Mouse (Mus musculus) limb, embryonic 15.5 days (tissue): ENCODE data around the gene Hip1r. TPM values are rescaled to one million over a fixed set of nuclear protein-coding genes. Genes with fewer than 3 reads are reported as not detected.

Experiments used
- ATAC-seq: fragments of 200-750 bp; cut with Nextera tagmentation; 2 replicates; pipeline ENCODE4 v1.8.0; 2017; ENCODE audit warnings: low read depth, moderate TSS enrichment; ENCODE audit not compliant: insufficient number of reproducible peaks, low FRiP score, low TSS enrichment
- H3K27ac ChIP-seq: fragments of 300-500 bp; sonication (generic); 2 replicates; pipeline ENCODE4 v1.5.1; 2015; ENCODE audit warnings: moderate library complexity, mild to moderate bottlenecking, inconsistent platforms
- H3K27me3 ChIP-seq: fragments of 300-500 bp; sonication (generic); 2 replicates; pipeline ENCODE4 v1.6.1; 2015; ENCODE audit warnings: inconsistent platforms
- H3K36me3 ChIP-seq: fragments of 300-500 bp; sonication (generic); 2 replicates; pipeline ENCODE4 v1.6.1; 2015; ENCODE audit warnings: inconsistent platforms
- H3K4me1 ChIP-seq: fragments of 300-500 bp; sonication (generic); 2 replicates; pipeline ENCODE4 v1.6.1; 2015; ENCODE audit warnings: inconsistent platforms
- H3K4me2 ChIP-seq: fragments of 300-500 bp; sonication (generic); 2 replicates; pipeline ENCODE4 v1.6.1; 2015; ENCODE audit warnings: mild to moderate bottlenecking, inconsistent platforms
- H3K4me3 ChIP-seq: fragments of 300-500 bp; sonication (generic); 2 replicates; pipeline ENCODE4 v1.5.1; 2015; ENCODE audit warnings: mild to moderate bottlenecking, inconsistent platforms
- H3K9ac ChIP-seq: fragments of 300-500 bp; sonication (generic); 2 replicates; pipeline ENCODE4 v1.6.1; 2015; ENCODE audit warnings: inconsistent platforms
- H3K9me3 ChIP-seq: fragments of 300-500 bp; sonication (generic); 2 replicates; pipeline ENCODE4 v1.6.1; 2016; ENCODE audit warnings: inconsistent platforms
- WGBS: fragments of 180-500 bp; shearing (Covaris S2); methylation state at CpG from one replicate; pipeline ENCODE4 v1.1.7; 2015; 5-methylcytosine and 5-hydroxymethylcytosine counted together
- polyA plus RNA-seq: library from polyadenylated mRNA; unstranded; fragments of >200 nt; fragmentation: Nextera tagmentation; extraction: Ambion mirVana; gene quantifications from 2 replicates; pipeline ENCODE4 v1.2.1, GENCODE M21; 2015

Hip1r gene
- polyA plus RNA-seq, 1 experiment from 2014 or later: 17.4 TPM

- Histone ChIP-seq H3K36me3 (no peaks in the 10 kb centered on the region), H3K27me3 (peaks cover 11% of the 10 kb centered on the region; the same call in 1 of the 2 replicates), H3K4me2 (no peak overlapping the region), H3K4me1 (peaks cover 50% of the 10 kb centered on the region), H3K4me3 (no peak overlapping the region; the same call in 1 of the 2 replicates), H3K27ac (0 out of 2 replicates have a peak overlapping the region, but pooled peaks have one; percentile 3), H3K9me3 (no peaks in the 10 kb centered on the region), H3K9ac (no peak overlapping the region)
- ATAC-seq: no peak
- WGBS: 48% methylated on average over 6 of the region's 6 CpGs
Observed at GRCm38 (mm10) chr5:123975668-123976180, 2.3 kb downstream of the Hip1r start.

- H3K27me3 ChIP-seq: peaks cover 11% of the 10 kb centered on the region; the same call in 1 of the 2 replicates
- no peak overlapping the region for H3K4me3 ChIP-seq
- no peaks in the 10 kb centered on the region for H3K36me3 ChIP-seq
- no peak overlapping the region for H3K9ac ChIP-seq
- H3K9me3 ChIP-seq: no peaks in the 10 kb centered on the region
- H3K27ac ChIP-seq: peak overlapping the region; percentile 47; the same call in 1 of the 2 replicates
- WGBS: 39% methylated on average over 3 of the region's 3 CpGs
- no peak for ATAC-seq
- H3K4me2 ChIP-seq: no peak overlapping the region
- H3K4me1 ChIP-seq: peaks cover 53% of the 10 kb centered on the region
Observed at GRCm38 (mm10) chr5:123977231-123977630, 3.8 kb downstream of the Hip1r start.

GRCm38 (mm10) chr5:123978131-123978530 lies 4.7 kb downstream of the Hip1r start:
- H3K27me3 ChIP-seq: peaks cover 11% of the 10 kb centered on the region; the same call in 1 of the 2 replicates
- 63% methylated on average over 5 of the region's 5 CpGs for WGBS
- no peak overlapping the region for H3K4me3 ChIP-seq
- H3K9me3 ChIP-seq: no peaks in the 10 kb centered on the region
- no peak overlapping the region for H3K9ac ChIP-seq
- H3K4me2 ChIP-seq: no peak overlapping the region
- peaks cover 52% of the 10 kb centered on the region for H3K4me1 ChIP-seq
- ATAC-seq: no peak
- H3K36me3 ChIP-seq: no peaks in the 10 kb centered on the region
- H3K27ac ChIP-seq: peak overlapping the region; percentile 18; the same call in 1 of the 2 replicates

- H3K36me3 ChIP-seq: no peaks in the 10 kb centered on the region
- H3K4me1 ChIP-seq: peaks cover 43% of the 10 kb centered on the region
- H3K27me3 ChIP-seq: peaks cover 11% of the 10 kb centered on the region; the same call in 1 of the 2 replicates
- H3K27ac ChIP-seq: no peak overlapping the region
- H3K9ac ChIP-seq: no peak overlapping the region
- no peak overlapping the region for H3K4me3 ChIP-seq
- H3K9me3 ChIP-seq: no peaks in the 10 kb centered on the region
- 67% methylated on average over 18 of the region's 18 CpGs for WGBS
- no peak overlapping the region for H3K4me2 ChIP-seq
- ATAC-seq: no peak
Observed at GRCm38 (mm10) chr5:123979221-123979979, 6.0 kb downstream of the Hip1r start.

GRCm38 (mm10) chr5:123979980-123980369 lies 6.5 kb downstream of the Hip1r start:
- H3K27me3 ChIP-seq: peaks cover 11% of the 10 kb centered on the region; the same call in 1 of the 2 replicates
- H3K4me1 ChIP-seq: peaks cover 39% of the 10 kb centered on the region
- no peak for ATAC-seq
- H3K36me3 ChIP-seq: no peaks in the 10 kb centered on the region
- H3K4me2 ChIP-seq: no peak overlapping the region
- H3K9me3 ChIP-seq: no peaks in the 10 kb centered on the region
- H3K9ac ChIP-seq: no peak overlapping the region
- no peak overlapping the region for H3K4me3 ChIP-seq
- 51% methylated on average over 4 of the region's 4 CpGs for WGBS
- no peak overlapping the region for H3K27ac ChIP-seq

GRCm38 (mm10) chr5:123980521-123981249 lies 7.3 kb downstream of the Hip1r start:
- no peak for ATAC-seq
- Histone ChIP-seq H3K36me3 (no peaks in the 10 kb centered on the region), H3K4me3 (no peak overlapping the region), H3K4me2 (no peak overlapping the region), H3K9ac (no peak overlapping the region), H3K27me3 (peaks cover 4% of the 10 kb centered on the region; the same call in 1 of the 2 replicates), H3K27ac (peak overlapping the region; percentile 43; the same call in 1 of the 2 replicates), H3K9me3 (no peaks in the 10 kb centered on the region), H3K4me1 (peaks cover 37% of the 10 kb centered on the region)
- WGBS: 75% methylated on average over 9 of the region's 9 CpGs

GRCm38 (mm10) chr5:123981250-123981554 lies 7.8 kb downstream of the Hip1r start:
- Histone ChIP-seq H3K4me3 (no peak overlapping the region), H3K9ac (no peak overlapping the region), H3K4me1 (peaks cover 36% of the 10 kb centered on the region), H3K27me3 (no peaks in the 10 kb centered on the region), H3K27ac (0 out of 2 replicates have a peak overlapping the region, but pooled peaks have one; percentile 43), H3K4me2 (no peak overlapping the region), H3K9me3 (no peaks in the 10 kb centered on the region), H3K36me3 (no peaks in the 10 kb centered on the region)
- 63% methylated on average over 6 of the region's 6 CpGs for WGBS
- ATAC-seq: no peak

GRCm38 (mm10) chr5:123982838-123983237 lies 9.4 kb downstream of the Hip1r start:
- Histone ChIP-seq H3K9ac (no peak overlapping the region), H3K36me3 (no peaks in the 10 kb centered on the region), H3K4me1 (peaks cover 36% of the 10 kb centered on the region), H3K27ac (no peak overlapping the region), H3K27me3 (no peaks in the 10 kb centered on the region), H3K4me3 (no peak overlapping the region), H3K4me2 (no peak overlapping the region), H3K9me3 (no peaks in the 10 kb centered on the region)
- no peak for ATAC-seq
- 76% methylated on average over 11 of the region's 11 CpGs for WGBS

GRCm38 (mm10) chr5:123985434-123985833 lies 12.0 kb downstream of the Hip1r start:
- peak; percentile 20; the same call in 1 of the 2 replicates for ATAC-seq
- Histone ChIP-seq H3K4me3 (no peak overlapping the region), H3K27ac (no peak overlapping the region), H3K36me3 (no peaks in the 10 kb centered on the region), H3K27me3 (no peaks in the 10 kb centered on the region), H3K9ac (no peak overlapping the region), H3K4me1 (peaks cover 18% of the 10 kb centered on the region), H3K9me3 (no peaks in the 10 kb centered on the region), H3K4me2 (no peak overlapping the region)
- 68% methylated on average over 9 of the region's 9 CpGs for WGBS

- no peak for ATAC-seq
- H3K9ac ChIP-seq: no peak overlapping the region
- H3K4me1 ChIP-seq: peaks cover 15% of the 10 kb centered on the region
- WGBS: 37% methylated on average over 2 of the region's 2 CpGs
- H3K27ac ChIP-seq: no peak overlapping the region
- H3K4me2 ChIP-seq: no peak overlapping the region
- H3K9me3 ChIP-seq: no peaks in the 10 kb centered on the region
- H3K36me3 ChIP-seq: no peaks in the 10 kb centered on the region
- H3K27me3 ChIP-seq: no peaks in the 10 kb centered on the region
- H3K4me3 ChIP-seq: no peak overlapping the region
Observed at GRCm38 (mm10) chr5:123986925-123987324, 13.5 kb downstream of the Hip1r start.

GRCm38 (mm10) chr5:123987511-123987910 lies 14.1 kb downstream of the Hip1r start:
- 69% methylated on average over 4 of the region's 4 CpGs for WGBS
- H3K4me2 ChIP-seq: no peak overlapping the region

More at GRCm38 (mm10) chr5:123987511-123987910, 14.1 kb downstream of the Hip1r start:
- H3K27me3 ChIP-seq: no peaks in the 10 kb centered on the region
- no peak overlapping the region for H3K27ac ChIP-seq
- no peak overlapping the region for H3K4me3 ChIP-seq
- H3K9me3 ChIP-seq: no peaks in the 10 kb centered on the region
- no peaks in the 10 kb centered on the region for H3K36me3 ChIP-seq
- H3K4me1 ChIP-seq: peaks cover 20% of the 10 kb centered on the region
- no peak for ATAC-seq
- no peak overlapping the region for H3K9ac ChIP-seq
